8 mouse cellular contexts compared by ENCODE assay signal in genomic region chr12:108892989-108893714, GRCm38 (mm10). TPM values are rescaled to one million over a fixed set of nuclear protein-coding genes. Genes with fewer than 3 reads are reported as not detected.
A peak's percentile ranks its signal among the peaks of the same experiment; 100 is the strongest.
DNase-seq lines count a peak whose midpoint lies in the region; ATAC-seq lines count a peak whose summit lies in the region.

TSS of gene Wdr25 (plus strand) at chr12:108893631.

- H3K27ac ChIP-seq in heart, embryonic 10.5 days: peak within 1 kb of the TSS; percentile 89
- H3K27ac ChIP-seq in midbrain, embryonic 10.5 days (replicated peaks): peak within 1 kb of the TSS; percentile 87

- peaks cover 23% of the 10 kb centered on the region for H3K36me3 ChIP-seq in heart, embryonic 10.5 days
- H3K36me3 ChIP-seq in midbrain, embryonic 10.5 days: peaks cover 31% of the 10 kb centered on the region

- peak; percentile 40 for ATAC-seq in activated CD4-positive, CD25-positive, alpha-beta regulatory T cell, adult 4 months

- peaks cover 17% of the 10 kb centered on the region for H3K4me1 ChIP-seq in heart, embryonic 10.5 days
- peaks cover 25% of the 10 kb centered on the region for H3K4me1 ChIP-seq in midbrain, embryonic 10.5 days

- peak; percentile 24 for DNase-seq in kidney, adult 11 months
- no peak for DNase-seq in kidney, adult 18-20 months
- DNase-seq in heart, embryonic 10.5 days (ENCODE audit: low spot score): no peak
- DNase-seq in kidney, postnatal 14 days: peak; percentile 19
- DNase-seq in midbrain, embryonic 10.5 days (ENCODE audit: low spot score): no peak
- DNase-seq in urinary bladder, postnatal 4 days (ENCODE audit: low spot score in 2 of 2): no peak
- no peak for DNase-seq in yolk sac, embryonic 10.5 days (ENCODE audit: low spot score)

- peak within 1 kb of the TSS; percentile 91 for H3K4me3 ChIP-seq in heart, embryonic 10.5 days
- H3K4me3 ChIP-seq in midbrain, embryonic 10.5 days: peak within 1 kb of the TSS; percentile 93

- 19% methylated on average over 12 of the region's 12 CpGs for WGBS in heart, embryonic 10.5 days
- WGBS in midbrain, embryonic 10.5 days: 26% methylated on average over 12 of the region's 12 CpGs

- H3K9me3 ChIP-seq in heart, embryonic 10.5 days: no peaks in the 10 kb centered on the region
- H3K9me3 ChIP-seq in midbrain, embryonic 10.5 days (replicated peaks): no peaks in the 10 kb centered on the region

- no peaks in the 10 kb centered on the region for H3K27me3 ChIP-seq in heart, embryonic 10.5 days (ENCODE audit: insufficient read depth, poor library complexity, severe bottlenecking)
- no peaks in the 10 kb centered on the region for H3K27me3 ChIP-seq in midbrain, embryonic 10.5 days (ENCODE audit: low read depth, poor library complexity, severe bottlenecking)

RNA-seq across cellular contexts. Expression of gene Wdr25, which starts in this region (rescaled TPM):
- polyA plus RNA-seq in activated CD4-positive, CD25-positive, alpha-beta regulatory T cell, adult 4 months (2017; shearing (Covaris generic)): 1 to 10 TPM; 3.3 to 6.9 TPM
- 7.1 and 8.4 TPM in 2 replicates for polyA plus RNA-seq in heart, embryonic 10.5 days (2016; fragmentation: Nextera tagmentation; extraction: Ambion mirVana)
- polyA plus RNA-seq in midbrain, embryonic 10.5 days (2016; fragmentation: Nextera tagmentation; extraction: Ambion mirVana): 7.3 and 11.2 TPM in 2 replicates

Comparison
In these comparisons a context has a peak if more than half of its experiments do, and no peak if none do; other contexts are left out.
1. DNase-seq: peak in kidney, adult 11 months (single experiment) and kidney, postnatal 14 days (single experiment); none in kidney, adult 18-20 months (single experiment), heart, embryonic 10.5 days (single experiment), midbrain, embryonic 10.5 days (single experiment), urinary bladder, postnatal 4 days (0 of 2) and yolk sac, embryonic 10.5 days (single experiment).